Mouse (Mus musculus) erythroblast, embryonic 14.5 days (primary cell): Measurements from ENCODE around the gene Sema3c. TPM values are rescaled to one million over a fixed set of nuclear protein-coding genes. Genes with fewer than 3 reads are reported as not detected.
"Not testable (repeated sequence)": the region's sequence is repeated elsewhere in the genome, so short reads cannot be mapped to it uniquely, and the experiment has no call there.

Source experiments
- H3K27me3 ChIP-seq: 2 replicates; pipeline ENCODE4 v1.6.1; 2012; ENCODE audit warnings: inconsistent platforms; ENCODE audit not compliant: control insufficient read depth
- H3K36me3 ChIP-seq: 2 replicates; pipeline ENCODE4 v1.6.1; 2012; ENCODE audit warnings: mild to moderate bottlenecking, inconsistent platforms; ENCODE audit not compliant: control insufficient read depth
- H3K4me1 ChIP-seq: 2 replicates; pipeline ENCODE4 v1.6.1; 2012; ENCODE audit warnings: inconsistent platforms; ENCODE audit not compliant: control insufficient read depth
- H3K4me3 ChIP-seq: replicated peaks from 2 replicates; pipeline ENCODE3; 2012; ENCODE audit warnings: moderate library complexity, mild to moderate bottlenecking, inconsistent platforms
- H3K9me3 ChIP-seq: 2 replicates; pipeline ENCODE4 v1.6.1; 2012; ENCODE audit warnings: low read length, inconsistent platforms, mixed read lengths; ENCODE audit not compliant: control insufficient read depth
- GATA1 ChIP-seq: IDR thresholded peaks from 2 replicates; pipeline ENCODE4 v1.6.1; 2012; ENCODE audit warnings: low read length, inconsistent platforms, mixed read lengths
- TAL1 ChIP-seq: IDR thresholded peaks from 3 replicates; pipeline ENCODE4 v1.6.1; 2012; ENCODE audit warnings: low read length, inconsistent platforms, mixed read lengths
- polyA plus RNA-seq: library from polyadenylated mRNA; stranded (reverse); fragments of >175 nt; gene quantifications from 2 replicates; pipeline ENCODE4 v1.2.3, GENCODE M21; 2012

Sema3c gene
- 0.05 TPM in 1 of 2 replicates, not detected in the other for polyA plus RNA-seq

GRCm38 (mm10) chr5:17573694-17574380 is at the start of gene Sema3c:
TSS of gene Sema3c (plus strand) at chr5:17574281.
- TF ChIP-seq GATA1 (no peak), TAL1 (no peak)

GRCm38 (mm10) chr5:17531165-17531564 is 42.9 kb upstream of the Sema3c start:
- not testable (repeated sequence) for H3K4me3 ChIP-seq, H3K9me3 ChIP-seq, H3K27me3 ChIP-seq, H3K4me1 ChIP-seq, H3K36me3 ChIP-seq

More at GRCm38 (mm10) chr5:17573694-17574380, at the start of gene Sema3c:
- Histone ChIP-seq H3K27me3 (peaks cover 27% of the 10 kb centered on the region), H3K4me3 (peak within 1 kb of the TSS; percentile 16), H3K36me3 (no peaks in the 10 kb centered on the region), H3K4me1 (no peaks in the 10 kb centered on the region), H3K9me3 (no peaks in the 10 kb centered on the region)

- Histone ChIP-seq H3K9me3 (no peaks in the 10 kb centered on the region), H3K4me3 (no peak overlapping the region), H3K27me3 (no peaks in the 10 kb centered on the region), H3K36me3 (no peaks in the 10 kb centered on the region), H3K4me1 (no peaks in the 10 kb centered on the region)
- TF ChIP-seq TAL1, result no peak
These were observed 30.9 kb upstream of the Sema3c start for GRCm38 (mm10) chr5:17543141-17543540.

- TF ChIP-seq TAL1 (no peak), GATA1 (no peak)
- Histone ChIP-seq H3K4me1 (no peaks in the 10 kb centered on the region), H3K9me3 (no peaks in the 10 kb centered on the region)
These were observed 29.1 kb upstream of the Sema3c start for GRCm38 (mm10) chr5:17544904-17545449.

GRCm38 (mm10) chr5:17551693-17552092 is 22.4 kb upstream of the Sema3c start:
- Histone ChIP-seq H3K9me3 (peaks cover 3% of the 10 kb centered on the region; the same call in 1 of the 2 replicates), H3K4me3 (no peak overlapping the region), H3K27me3 (no peaks in the 10 kb centered on the region), H3K36me3 (no peaks in the 10 kb centered on the region), H3K4me1 (no peaks in the 10 kb centered on the region)
- no peak for TF ChIP-seq GATA1
- no peak for TF ChIP-seq TAL1

More at GRCm38 (mm10) chr5:17544904-17545449, 29.1 kb upstream of the Sema3c start:
- H3K27me3 ChIP-seq, result no peaks in the 10 kb centered on the region
- H3K4me3 ChIP-seq, result no peak overlapping the region
- no peaks in the 10 kb centered on the region for H3K36me3 ChIP-seq

GRCm38 (mm10) chr5:17556073-17556473 is 18.0 kb upstream of the Sema3c start:
- Histone ChIP-seq H3K27me3 (no peaks in the 10 kb centered on the region), H3K9me3 (peaks cover 3% of the 10 kb centered on the region; the same call in 1 of the 2 replicates), H3K4me1 (no peaks in the 10 kb centered on the region), H3K4me3 (no peak overlapping the region), H3K36me3 (no peaks in the 10 kb centered on the region)
- TF ChIP-seq GATA1 (no peak), TAL1 (no peak)

- TF ChIP-seq TAL1 (no peak), GATA1 (no peak)
- H3K4me3 ChIP-seq, result no peak overlapping the region
- peaks cover 3% of the 10 kb centered on the region; the same call in 1 of the 2 replicates for H3K9me3 ChIP-seq
- H3K27me3 ChIP-seq, result no peaks in the 10 kb centered on the region
- H3K4me1 ChIP-seq, result no peaks in the 10 kb centered on the region
- no peaks in the 10 kb centered on the region for H3K36me3 ChIP-seq
These were observed 17.3 kb upstream of the Sema3c start for GRCm38 (mm10) chr5:17556715-17557265.

GRCm38 (mm10) chr5:17571571-17571970 is 2.5 kb upstream of the Sema3c start:
- H3K27me3 ChIP-seq, result peaks cover 27% of the 10 kb centered on the region
- H3K4me1 ChIP-seq, result no peaks in the 10 kb centered on the region
- H3K9me3 ChIP-seq, result no peaks in the 10 kb centered on the region
- no peak overlapping the region for H3K4me3 ChIP-seq
- H3K36me3 ChIP-seq, result no peaks in the 10 kb centered on the region
- no peak for TF ChIP-seq TAL1
- TF ChIP-seq GATA1, result no peak

- H3K9me3 ChIP-seq, result no peaks in the 10 kb centered on the region
- TF ChIP-seq GATA1 (no peak), TAL1 (no peak)
- peak overlapping the region; percentile 16 for H3K4me3 ChIP-seq
- H3K4me1 ChIP-seq, result no peaks in the 10 kb centered on the region
- no peaks in the 10 kb centered on the region for H3K36me3 ChIP-seq
- H3K27me3 ChIP-seq, result peaks cover 27% of the 10 kb centered on the region
These were observed 517 bp downstream of the Sema3c start for GRCm38 (mm10) chr5:17574413-17575182.
